Mouse (Mus musculus): Measurements from ENCODE around the gene Ccdc65. TPM values are rescaled to one million over a fixed set of nuclear protein-coding genes. Genes with fewer than 3 reads are reported as not detected.

Ccdc65 gene
- polyA plus RNA-seq, 1 experiment from 2014 or later = 12.0 TPM

GRCm38 (mm10) chr15:98675634-98676250, 32.3 kb upstream of the Ccdc65 start:
- H3K36me3 ChIP-seq (ENCODE audit: control insufficient read depth, insufficient read depth, low read length) = no peaks in the 10 kb centered on the region
- no peaks in the 10 kb centered on the region for H3K27me3 ChIP-seq (ENCODE audit: control insufficient read depth, insufficient read depth, low read depth, low read length)
- no peaks in the 10 kb centered on the region for H3K9me3 ChIP-seq (replicated peaks; ENCODE audit: control insufficient read depth, low read length, poor library complexity, severe bottlenecking)
- peak overlapping the region; percentile 72 for H3K9ac ChIP-seq (ENCODE audit: low read depth, low read length)
- H3K4me2 ChIP-seq (ENCODE audit: low read length) = peak overlapping the region; percentile 93
- peaks cover 31% of the 10 kb centered on the region for H3K4me1 ChIP-seq (ENCODE audit: control insufficient read depth, insufficient read depth, low read length)
- 2% methylated on average over 14 of the region's 14 CpGs for WGBS
- H3K4me3 ChIP-seq (ENCODE audit: low read depth, low read length) = peak overlapping the region; percentile 63
- no peak for ATAC-seq
- peak overlapping the region; percentile 69 for H3K27ac ChIP-seq (ENCODE audit: low read length)

DNA sequence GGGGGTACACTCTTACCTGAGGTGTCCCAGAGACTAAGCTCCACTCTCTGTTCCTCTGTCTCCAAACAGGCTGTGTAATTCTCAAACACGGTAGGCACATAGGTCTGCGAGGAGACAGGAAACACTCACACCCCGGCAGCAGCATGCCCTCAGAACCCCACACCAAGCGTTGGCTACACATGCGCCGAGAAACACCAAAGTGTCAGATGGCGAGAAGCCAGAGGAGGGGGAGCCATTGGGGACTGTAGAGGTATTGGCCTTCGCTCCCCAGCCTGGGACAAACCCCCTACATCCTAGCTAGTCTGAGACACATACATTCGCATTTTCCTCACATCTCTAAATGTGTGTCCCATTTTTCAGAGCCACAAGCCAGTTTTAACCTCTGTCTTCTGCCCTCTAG, 31.5 kb upstream of the Ccdc65 start:
- Histone ChIP-seq H3K9ac (ENCODE audit: low read depth, low read length) (peak overlapping the region; percentile 72), H3K4me2 (ENCODE audit: low read length) (peak overlapping the region; percentile 93), H3K36me3 (ENCODE audit: control insufficient read depth, insufficient read depth, low read length) (no peaks in the 10 kb centered on the region), H3K4me1 (ENCODE audit: control insufficient read depth, insufficient read depth, low read length) (peaks cover 31% of the 10 kb centered on the region), H3K27ac (ENCODE audit: low read length) (no peak overlapping the region), H3K4me3 (ENCODE audit: low read depth, low read length) (peak overlapping the region; percentile 63), H3K9me3 (replicated peaks; ENCODE audit: control insufficient read depth, low read length, poor library complexity, severe bottlenecking) (no peaks in the 10 kb centered on the region), H3K27me3 (ENCODE audit: control insufficient read depth, insufficient read depth, low read depth, low read length) (no peaks in the 10 kb centered on the region)
- ATAC-seq = peak; percentile 30
- 1% methylated on average over 9 of the region's 9 CpGs for WGBS

DNA sequence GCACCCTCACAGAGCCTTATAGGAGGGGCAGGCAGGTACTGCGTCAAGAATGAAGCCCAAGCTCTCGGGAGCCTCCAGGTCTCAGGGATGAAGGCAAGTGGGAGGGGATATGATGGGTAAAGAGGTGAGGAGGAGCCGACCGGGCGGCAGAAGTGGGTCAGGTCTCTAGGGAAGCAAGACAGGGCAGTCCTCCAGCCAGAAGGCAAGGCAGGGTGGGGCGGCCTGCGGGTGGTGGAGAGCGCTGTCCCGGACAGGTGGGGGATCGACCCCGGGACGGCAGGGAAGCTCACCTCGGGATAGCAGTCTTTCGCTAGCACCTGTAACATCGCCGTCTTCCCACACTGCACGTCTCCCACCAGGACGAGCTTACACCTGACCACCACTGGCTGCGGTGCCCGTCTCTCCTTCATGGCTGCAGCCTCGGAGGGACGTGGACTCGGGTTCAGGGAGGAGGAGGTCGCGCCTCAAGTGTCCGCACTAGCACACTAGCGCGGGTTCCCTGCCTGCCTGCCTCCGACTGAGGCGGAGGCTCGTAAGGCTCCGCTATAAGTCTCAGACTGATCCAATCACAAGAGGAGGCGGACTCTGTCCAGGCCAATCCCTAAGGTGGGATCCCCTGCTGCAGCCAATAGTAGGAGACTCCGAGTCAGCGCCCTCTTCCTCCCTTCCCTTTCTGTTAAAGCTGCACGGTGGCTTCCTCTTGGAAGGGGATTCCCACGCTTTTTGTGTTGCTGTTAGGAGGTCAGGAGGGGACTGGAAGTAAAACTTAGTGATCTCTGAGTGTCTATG, 30.9 kb upstream of the Ccdc65 start, which contains the start of gene Rnd1:
TSS of gene Rnd1 (minus strand) at position 522 of the 789 bp plus-strand sequence.
- Histone ChIP-seq H3K27ac (ENCODE audit: low read length) (no peak within 1 kb of the TSS), H3K9ac (ENCODE audit: low read depth, low read length) (peak within 1 kb of the TSS; percentile 72), H3K4me1 (ENCODE audit: control insufficient read depth, insufficient read depth, low read length) (peaks cover 31% of the 10 kb centered on the region), H3K36me3 (ENCODE audit: control insufficient read depth, insufficient read depth, low read length) (no peaks in the 10 kb centered on the region), H3K9me3 (replicated peaks; ENCODE audit: control insufficient read depth, low read length, poor library complexity, severe bottlenecking) (no peaks in the 10 kb centered on the region), H3K4me3 (ENCODE audit: low read depth, low read length) (peak within 1 kb of the TSS; percentile 63), H3K4me2 (ENCODE audit: low read length) (peak within 1 kb of the TSS; percentile 93), H3K27me3 (ENCODE audit: control insufficient read depth, insufficient read depth, low read depth, low read length) (no peaks in the 10 kb centered on the region)
- under 1% methylated on average over 37 of the region's 37 CpGs for WGBS
- peak; percentile 96 for ATAC-seq

DNA sequence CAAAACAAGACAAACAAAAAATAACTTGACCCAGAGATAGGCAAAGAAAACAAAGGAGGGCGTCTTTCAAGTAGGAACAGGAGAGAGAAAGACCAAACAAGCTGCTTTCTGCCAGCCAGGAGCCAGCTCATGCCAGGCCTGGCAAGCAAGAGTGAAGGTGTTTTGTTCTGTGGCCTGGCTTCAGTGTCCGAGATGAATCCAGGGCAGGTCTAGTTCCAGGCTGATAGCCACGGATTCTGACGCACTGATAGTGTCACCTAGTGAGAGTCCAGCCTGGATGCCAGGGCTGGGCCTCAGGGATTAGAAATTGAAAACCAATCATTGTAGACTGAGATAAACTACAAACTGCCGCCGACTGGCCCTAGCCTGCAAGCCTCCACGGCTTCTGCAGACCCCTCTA, 30.0 kb upstream of the Ccdc65 start:
- no peak overlapping the region for H3K27ac ChIP-seq (ENCODE audit: low read length)
- H3K36me3 ChIP-seq (ENCODE audit: control insufficient read depth, insufficient read depth, low read length) = no peaks in the 10 kb centered on the region
- H3K9ac ChIP-seq (ENCODE audit: low read depth, low read length) = no peak overlapping the region
- 60% methylated on average over 7 of the region's 7 CpGs for WGBS
- no peak for ATAC-seq
- H3K4me3 ChIP-seq (ENCODE audit: low read depth, low read length) = no peak overlapping the region
- H3K27me3 ChIP-seq (ENCODE audit: control insufficient read depth, insufficient read depth, low read depth, low read length) = no peaks in the 10 kb centered on the region
- no peak overlapping the region for H3K4me2 ChIP-seq (ENCODE audit: low read length)
- H3K4me1 ChIP-seq (ENCODE audit: control insufficient read depth, insufficient read depth, low read length) = peaks cover 31% of the 10 kb centered on the region
- no peaks in the 10 kb centered on the region for H3K9me3 ChIP-seq (replicated peaks; ENCODE audit: control insufficient read depth, low read length, poor library complexity, severe bottlenecking)

DNA sequence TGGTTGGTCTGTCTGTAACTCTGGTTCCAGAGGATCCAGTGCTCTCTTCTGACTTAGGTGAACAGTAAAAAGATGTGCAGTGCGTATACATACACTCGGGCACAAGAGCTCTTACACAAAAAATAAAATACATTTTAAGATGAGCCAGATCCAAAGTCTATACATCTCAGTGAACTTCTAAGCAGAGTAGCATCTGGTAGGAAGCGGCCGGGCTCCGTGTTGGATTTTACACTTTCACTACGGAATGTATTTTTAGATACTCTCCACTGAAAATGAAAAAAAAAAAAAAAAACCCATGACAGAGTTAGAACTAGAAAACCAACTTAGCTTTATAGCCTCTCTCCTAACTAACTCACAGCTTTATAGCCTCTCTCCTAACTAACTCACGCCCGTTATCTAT, 27.3 kb upstream of the Ccdc65 start:
- ATAC-seq = no peak
- 93% methylated on average over 8 of the region's 8 CpGs for WGBS

GRCm38 (mm10) chr15:98681633-98682032, 26.4 kb upstream of the Ccdc65 start:
- ATAC-seq = no peak
- Histone ChIP-seq H3K9me3 (replicated peaks; ENCODE audit: control insufficient read depth, low read length, poor library complexity, severe bottlenecking) (no peaks in the 10 kb centered on the region), H3K4me3 (ENCODE audit: low read depth, low read length) (no peak overlapping the region), H3K9ac (ENCODE audit: low read depth, low read length) (no peak overlapping the region), H3K36me3 (ENCODE audit: control insufficient read depth, insufficient read depth, low read length) (no peaks in the 10 kb centered on the region), H3K27ac (ENCODE audit: low read length) (no peak overlapping the region), H3K27me3 (ENCODE audit: control insufficient read depth, insufficient read depth, low read depth, low read length) (no peaks in the 10 kb centered on the region), H3K4me2 (ENCODE audit: low read length) (no peak overlapping the region), H3K4me1 (ENCODE audit: control insufficient read depth, insufficient read depth, low read length) (peaks cover 3% of the 10 kb centered on the region)
- WGBS = 83% methylated on average over 7 of the region's 7 CpGs

More for the DNA sequence above, 27.3 kb upstream of the Ccdc65 start:
- peaks cover 13% of the 10 kb centered on the region for H3K4me1 ChIP-seq (ENCODE audit: control insufficient read depth, insufficient read depth, low read length)
- H3K4me3 ChIP-seq (ENCODE audit: low read depth, low read length) = no peak overlapping the region
- H3K9me3 ChIP-seq (replicated peaks; ENCODE audit: control insufficient read depth, low read length, poor library complexity, severe bottlenecking) = no peaks in the 10 kb centered on the region
- no peak overlapping the region for H3K27ac ChIP-seq (ENCODE audit: low read length)
- no peaks in the 10 kb centered on the region for H3K36me3 ChIP-seq (ENCODE audit: control insufficient read depth, insufficient read depth, low read length)
- H3K4me2 ChIP-seq (ENCODE audit: low read length) = no peak overlapping the region
- no peak overlapping the region for H3K9ac ChIP-seq (ENCODE audit: low read depth, low read length)
- H3K27me3 ChIP-seq (ENCODE audit: control insufficient read depth, insufficient read depth, low read depth, low read length) = no peaks in the 10 kb centered on the region

GRCm38 (mm10) chr15:98683177-98683576, 24.8 kb upstream of the Ccdc65 start:
- WGBS = 71% methylated on average over 10 of the region's 10 CpGs
- ATAC-seq = no peak
- no peaks in the 10 kb centered on the region for H3K9me3 ChIP-seq (replicated peaks; ENCODE audit: control insufficient read depth, low read length, poor library complexity, severe bottlenecking)
- H3K36me3 ChIP-seq (ENCODE audit: control insufficient read depth, insufficient read depth, low read length) = no peaks in the 10 kb centered on the region
- H3K27me3 ChIP-seq (ENCODE audit: control insufficient read depth, insufficient read depth, low read depth, low read length) = no peaks in the 10 kb centered on the region
- H3K4me1 ChIP-seq (ENCODE audit: control insufficient read depth, insufficient read depth, low read length) = no peaks in the 10 kb centered on the region
- no peak overlapping the region for H3K4me3 ChIP-seq (ENCODE audit: low read depth, low read length)
- no peak overlapping the region for H3K9ac ChIP-seq (ENCODE audit: low read depth, low read length)
- H3K27ac ChIP-seq (ENCODE audit: low read length) = no peak overlapping the region
- no peak overlapping the region for H3K4me2 ChIP-seq (ENCODE audit: low read length)

- no peak for ATAC-seq
- WGBS = 92% methylated on average over 1 of the region's 1 CpGs
Observed at GRCm38 (mm10) chr15:98683746-98684145, 24.3 kb upstream of the Ccdc65 start.

GRCm38 (mm10) chr15:98685926-98686325, 22.1 kb upstream of the Ccdc65 start:
- Histone ChIP-seq H3K9ac (ENCODE audit: low read depth, low read length) (no peak overlapping the region), H3K4me2 (ENCODE audit: low read length) (no peak overlapping the region), H3K4me1 (ENCODE audit: control insufficient read depth, insufficient read depth, low read length) (peaks cover 3% of the 10 kb centered on the region), H3K4me3 (ENCODE audit: low read depth, low read length) (no peak overlapping the region), H3K9me3 (replicated peaks; ENCODE audit: control insufficient read depth, low read length, poor library complexity, severe bottlenecking) (no peaks in the 10 kb centered on the region), H3K36me3 (ENCODE audit: control insufficient read depth, insufficient read depth, low read length) (no peaks in the 10 kb centered on the region), H3K27me3 (ENCODE audit: control insufficient read depth, insufficient read depth, low read depth, low read length) (no peaks in the 10 kb centered on the region), H3K27ac (ENCODE audit: low read length) (no peak overlapping the region)
- WGBS = 75% methylated on average over 3 of the region's 3 CpGs
- ATAC-seq = no peak

More at GRCm38 (mm10) chr15:98683746-98684145, 24.3 kb upstream of the Ccdc65 start:
- Histone ChIP-seq H3K9ac (ENCODE audit: low read depth, low read length) (no peak overlapping the region), H3K27ac (ENCODE audit: low read length) (no peak overlapping the region), H3K27me3 (ENCODE audit: control insufficient read depth, insufficient read depth, low read depth, low read length) (no peaks in the 10 kb centered on the region), H3K36me3 (ENCODE audit: control insufficient read depth, insufficient read depth, low read length) (no peaks in the 10 kb centered on the region), H3K4me1 (ENCODE audit: control insufficient read depth, insufficient read depth, low read length) (no peaks in the 10 kb centered on the region), H3K4me3 (ENCODE audit: low read depth, low read length) (no peak overlapping the region), H3K9me3 (replicated peaks; ENCODE audit: control insufficient read depth, low read length, poor library complexity, severe bottlenecking) (no peaks in the 10 kb centered on the region), H3K4me2 (ENCODE audit: low read length) (no peak overlapping the region)

Data from midbrain, embryonic 16.5 days (tissue).